Mouse (Mus musculus) limb, embryonic 15.5 days (tissue): ENCODE results near the gene Rrad. TPM values are rescaled to one million over a fixed set of nuclear protein-coding genes. Genes with fewer than 3 reads are reported as not detected.
A peak's percentile ranks its signal among the peaks of the same experiment; 100 is the strongest.

ENCODE experiments used
- ATAC-seq: fragments of 200-750 bp; cut with Nextera tagmentation; 2 replicates; pipeline ENCODE4 v1.8.0; 2017; ENCODE audit warnings: low read depth, moderate TSS enrichment; ENCODE audit not compliant: insufficient number of reproducible peaks, low FRiP score, low TSS enrichment
- H3K27ac ChIP-seq: fragments of 300-500 bp; sonication (generic); 2 replicates; pipeline ENCODE4 v1.5.1; 2015; ENCODE audit warnings: moderate library complexity, mild to moderate bottlenecking, inconsistent platforms
- H3K27me3 ChIP-seq: fragments of 300-500 bp; sonication (generic); 2 replicates; pipeline ENCODE4 v1.6.1; 2015; ENCODE audit warnings: inconsistent platforms
- H3K36me3 ChIP-seq: fragments of 300-500 bp; sonication (generic); 2 replicates; pipeline ENCODE4 v1.6.1; 2015; ENCODE audit warnings: inconsistent platforms
- H3K4me1 ChIP-seq: fragments of 300-500 bp; sonication (generic); 2 replicates; pipeline ENCODE4 v1.6.1; 2015; ENCODE audit warnings: inconsistent platforms
- H3K4me2 ChIP-seq: fragments of 300-500 bp; sonication (generic); 2 replicates; pipeline ENCODE4 v1.6.1; 2015; ENCODE audit warnings: mild to moderate bottlenecking, inconsistent platforms
- H3K4me3 ChIP-seq: fragments of 300-500 bp; sonication (generic); 2 replicates; pipeline ENCODE4 v1.5.1; 2015; ENCODE audit warnings: mild to moderate bottlenecking, inconsistent platforms
- H3K9ac ChIP-seq: fragments of 300-500 bp; sonication (generic); 2 replicates; pipeline ENCODE4 v1.6.1; 2015; ENCODE audit warnings: inconsistent platforms
- H3K9me3 ChIP-seq: fragments of 300-500 bp; sonication (generic); 2 replicates; pipeline ENCODE4 v1.6.1; 2016; ENCODE audit warnings: inconsistent platforms
- whole genome bisulfite sequencing: fragments of 180-500 bp; shearing (Covaris S2); methylation state at CpG from one replicate; pipeline ENCODE4 v1.1.7; 2015; 5-methylcytosine and 5-hydroxymethylcytosine counted together
- polyA plus RNA-seq: library from polyadenylated mRNA; unstranded; fragments of >200 nt; fragmentation: Nextera tagmentation; extraction: Ambion mirVana; gene quantifications from 2 replicates; pipeline ENCODE4 v1.2.1, GENCODE M21; 2015

The Rrad gene
- polyA plus RNA-seq, 1 experiment from 2014 or later, result 25.9 TPM

DNA sequence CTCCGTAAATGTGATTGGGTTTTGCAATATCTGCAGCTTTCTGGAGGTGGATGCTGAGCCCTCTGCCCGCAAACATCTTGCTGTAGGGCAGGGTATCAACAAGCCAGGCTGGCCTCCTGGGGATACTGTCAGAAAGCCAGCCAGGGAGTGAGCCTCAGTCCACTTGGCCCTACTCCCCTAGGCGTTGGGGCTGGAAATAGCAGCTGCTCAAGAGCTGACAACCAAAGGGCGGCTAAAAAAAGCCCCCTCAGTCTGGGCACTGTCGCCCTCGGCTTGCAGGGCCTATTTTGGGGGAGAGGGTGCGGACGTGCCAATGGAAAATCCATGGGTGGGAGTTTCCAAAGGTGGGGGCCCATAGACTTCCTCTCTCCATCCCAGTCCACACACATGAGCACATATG lies 21.9 kb downstream of the Rrad start:
- ATAC-seq, result peak; percentile 21; the same call in 1 of the 2 replicates
- Histone ChIP-seq H3K27ac (no peak overlapping the region), H3K36me3 (no peaks in the 10 kb centered on the region), H3K4me1 (peaks cover 14% of the 10 kb centered on the region; the same call in 1 of the 2 replicates), H3K4me2 (no peak overlapping the region), H3K9me3 (no peaks in the 10 kb centered on the region), H3K4me3 (no peak overlapping the region), H3K27me3 (no peaks in the 10 kb centered on the region), H3K9ac (no peak overlapping the region)
- WGBS, result 66% methylated on average over 8 of the region's 8 CpGs

DNA sequence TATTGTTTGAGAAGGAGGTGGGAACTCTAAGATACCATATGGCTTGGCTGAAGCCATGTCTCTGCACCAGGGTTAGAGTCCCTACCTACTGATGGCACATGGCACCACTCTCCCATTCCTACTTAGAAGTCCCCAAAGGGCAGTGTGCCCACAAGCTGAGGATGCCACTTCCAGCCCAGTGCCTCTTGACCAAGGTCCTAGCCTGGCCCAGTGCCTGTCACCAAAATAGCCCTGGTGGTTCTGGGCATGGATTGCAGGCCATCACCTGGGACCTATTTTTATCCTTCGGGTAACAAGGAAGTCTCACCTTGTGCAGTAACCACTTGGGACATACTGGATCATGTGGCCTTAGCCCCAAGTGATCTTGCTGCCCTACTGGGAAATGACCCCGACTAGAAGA lies 23.2 kb downstream of the Rrad start:
- Histone ChIP-seq H3K27me3 (no peaks in the 10 kb centered on the region), H3K9ac (no peak overlapping the region), H3K9me3 (no peaks in the 10 kb centered on the region), H3K4me2 (no peak overlapping the region), H3K36me3 (no peaks in the 10 kb centered on the region), H3K4me3 (no peak overlapping the region), H3K27ac (no peak overlapping the region), H3K4me1 (peaks cover 14% of the 10 kb centered on the region; the same call in 1 of the 2 replicates)
- no peak for ATAC-seq
- 73% methylated on average over 2 of the region's 2 CpGs for WGBS

DNA sequence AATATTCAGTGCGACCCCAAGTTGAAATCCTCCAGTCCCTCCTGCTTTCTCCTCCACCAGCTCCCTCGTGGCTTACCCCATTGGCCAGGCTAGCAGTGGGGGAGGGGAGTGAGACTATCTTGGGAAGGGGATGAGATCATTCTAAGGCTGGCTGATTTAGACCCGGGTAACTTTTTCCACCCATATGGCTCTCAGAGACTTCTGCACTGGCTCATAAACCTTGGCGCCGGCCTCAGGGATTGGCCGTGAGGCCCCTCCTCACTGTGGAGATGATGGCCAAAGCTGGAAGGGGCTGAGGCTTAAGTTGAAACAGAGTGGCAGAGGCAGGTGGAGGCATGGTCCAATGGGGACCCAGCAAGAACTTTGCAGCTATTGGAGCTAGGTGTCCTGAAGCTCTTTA lies 24.8 kb downstream of the Rrad start:
- no peak overlapping the region for H3K4me2 ChIP-seq
- ATAC-seq, result peak; percentile 53
- H3K9ac ChIP-seq, result no peak overlapping the region
- peaks cover 26% of the 10 kb centered on the region; the same call in 1 of the 2 replicates for H3K4me1 ChIP-seq
- H3K36me3 ChIP-seq, result no peaks in the 10 kb centered on the region
- 23% methylated on average over 6 of the region's 6 CpGs for WGBS
- no peak overlapping the region for H3K4me3 ChIP-seq
- H3K27ac ChIP-seq, result peak overlapping the region; percentile 74
- no peaks in the 10 kb centered on the region for H3K9me3 ChIP-seq
- H3K27me3 ChIP-seq, result peaks cover 2% of the 10 kb centered on the region; the same call in 1 of the 2 replicates

DNA sequence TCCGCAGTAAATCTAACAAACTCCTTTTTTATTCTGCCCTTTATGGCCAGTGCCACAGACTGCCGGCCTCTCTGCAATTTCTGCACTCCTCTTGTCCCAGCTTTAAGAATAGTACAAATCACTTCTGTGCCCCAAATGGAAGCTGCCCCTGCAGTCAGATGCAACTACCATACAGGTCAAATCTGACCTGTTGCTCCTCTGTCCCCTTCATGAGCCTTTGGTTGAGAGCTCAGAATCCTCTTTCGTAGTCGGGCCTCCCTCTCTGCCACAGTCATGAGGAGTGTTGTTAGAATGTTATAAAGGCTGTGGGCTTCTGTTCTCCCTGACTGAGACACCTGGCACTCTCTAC lies 27.9 kb downstream of the Rrad start:
- 62% methylated on average over 4 of the region's 4 CpGs for WGBS
- Histone ChIP-seq H3K27ac (no peak overlapping the region; the same call in 1 of the 2 replicates), H3K9me3 (no peaks in the 10 kb centered on the region), H3K4me2 (0 out of 2 replicates have a peak overlapping the region, but pooled peaks have one; percentile 12), H3K4me1 (peaks cover 28% of the 10 kb centered on the region; the same call in 1 of the 2 replicates), H3K27me3 (peaks cover 5% of the 10 kb centered on the region; the same call in 1 of the 2 replicates), H3K4me3 (no peak overlapping the region), H3K36me3 (no peaks in the 10 kb centered on the region), H3K9ac (no peak overlapping the region)
- no peak for ATAC-seq

DNA sequence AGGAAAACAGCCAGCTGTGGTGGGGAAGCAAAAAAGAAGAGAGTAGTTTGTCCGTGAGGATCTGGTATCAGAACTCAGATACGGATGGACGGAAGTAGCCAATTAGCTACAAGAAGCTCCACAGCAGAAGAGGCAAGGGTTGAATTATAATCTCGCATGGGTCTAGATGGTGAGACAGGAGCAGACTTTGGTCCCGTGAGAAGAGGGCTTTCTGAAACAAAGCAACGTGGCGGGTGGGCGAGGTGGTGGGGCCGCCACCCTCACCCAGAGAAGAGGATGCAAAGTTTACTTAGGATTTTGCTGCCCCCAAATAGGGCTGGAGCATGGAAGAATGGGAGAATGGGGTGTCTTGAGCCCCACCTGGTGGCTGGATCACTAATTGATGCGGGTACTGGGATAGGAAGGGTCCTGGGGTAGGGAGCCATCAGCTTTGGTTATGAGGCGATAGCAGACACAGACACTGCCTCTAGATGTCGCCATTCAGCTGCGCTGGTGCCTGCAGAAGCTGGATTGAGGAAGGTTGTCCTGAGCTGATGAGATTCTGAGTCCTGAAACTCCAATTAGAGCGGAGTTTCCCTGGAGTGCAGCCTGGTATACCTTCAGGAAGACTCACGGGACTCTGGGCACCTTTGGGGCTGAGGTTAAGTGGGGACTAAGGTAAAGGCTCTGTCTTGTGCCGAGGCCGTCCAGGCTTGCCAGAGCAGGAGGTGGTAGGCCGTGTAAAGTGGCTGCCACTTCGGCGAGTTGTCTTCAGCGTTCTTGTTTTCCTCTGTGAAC lies 28.5 kb downstream of the Rrad start:
- H3K9ac ChIP-seq, result no peak overlapping the region
- H3K9me3 ChIP-seq, result no peaks in the 10 kb centered on the region
- peak overlapping the region; percentile 30 for H3K4me3 ChIP-seq
- H3K27ac ChIP-seq, result no peak overlapping the region
- H3K36me3 ChIP-seq, result no peaks in the 10 kb centered on the region
- peak overlapping the region; percentile 47 for H3K4me2 ChIP-seq
- WGBS, result 17% methylated on average over 21 of the region's 21 CpGs
- peaks cover 5% of the 10 kb centered on the region; the same call in 1 of the 2 replicates for H3K27me3 ChIP-seq
- H3K4me1 ChIP-seq, result peaks cover 28% of the 10 kb centered on the region; the same call in 1 of the 2 replicates
- peak; percentile 83 for ATAC-seq

DNA sequence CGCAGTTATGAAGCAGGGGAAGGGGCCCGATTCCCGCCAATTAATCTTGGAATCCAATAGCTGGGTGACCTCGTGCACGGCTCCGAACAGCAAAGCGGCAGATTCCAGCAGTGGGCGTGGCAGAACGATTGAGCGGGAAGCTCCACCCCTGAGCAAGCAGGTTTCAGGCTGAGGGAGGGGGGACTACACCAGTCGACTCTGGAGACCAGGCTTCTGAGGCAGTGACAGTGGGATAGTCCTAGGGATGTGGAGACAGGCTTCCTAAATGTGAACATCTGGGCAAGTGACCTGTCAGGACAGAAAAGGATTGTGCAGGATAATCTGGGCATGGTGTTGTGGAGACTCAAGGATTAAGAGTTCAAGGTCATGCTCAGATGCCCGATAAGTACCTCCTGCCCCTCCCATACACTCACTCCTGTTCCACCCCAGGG lies 29.2 kb downstream of the Rrad start:
- no peak for ATAC-seq
- Histone ChIP-seq H3K27me3 (peaks cover 5% of the 10 kb centered on the region; the same call in 1 of the 2 replicates), H3K27ac (no peak overlapping the region), H3K36me3 (no peaks in the 10 kb centered on the region), H3K4me2 (peak overlapping the region; percentile 47), H3K4me1 (peaks cover 28% of the 10 kb centered on the region; the same call in 1 of the 2 replicates), H3K9ac (no peak overlapping the region), H3K9me3 (no peaks in the 10 kb centered on the region), H3K4me3 (peak overlapping the region; percentile 30)
- WGBS, result under 1% methylated on average over 12 of the region's 12 CpGs

DNA sequence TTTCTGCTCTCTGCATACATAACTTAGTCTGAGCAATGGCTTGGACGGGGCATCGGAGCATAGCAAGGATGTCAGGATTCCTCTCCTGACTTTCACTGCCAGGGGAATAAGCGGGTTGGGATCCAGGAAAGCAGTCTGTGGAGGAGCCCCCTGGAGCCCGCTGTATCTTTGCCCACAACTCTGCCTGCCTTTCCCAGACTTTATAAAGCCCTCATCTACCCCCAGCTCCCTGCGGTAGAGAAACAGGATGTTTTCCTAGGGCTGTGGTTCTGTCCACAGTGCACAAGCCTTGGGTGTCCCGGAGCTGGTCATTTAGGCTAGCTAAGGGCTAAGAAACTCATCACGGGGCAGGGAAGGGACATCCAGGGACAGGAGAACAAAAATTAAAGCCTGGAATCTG lies 29.7 kb downstream of the Rrad start:
- Histone ChIP-seq H3K36me3 (peaks cover under 1% of the 10 kb centered on the region; the same call in 1 of the 2 replicates), H3K9me3 (no peaks in the 10 kb centered on the region), H3K4me3 (peak overlapping the region; percentile 30; the same call in 1 of the 2 replicates), H3K4me2 (peak overlapping the region; percentile 47), H3K4me1 (peaks cover 24% of the 10 kb centered on the region; the same call in 1 of the 2 replicates), H3K27me3 (peaks cover 5% of the 10 kb centered on the region; the same call in 1 of the 2 replicates), H3K27ac (no peak overlapping the region), H3K9ac (no peak overlapping the region)
- no peak for ATAC-seq
- 34% methylated on average over 7 of the region's 7 CpGs for WGBS

DNA sequence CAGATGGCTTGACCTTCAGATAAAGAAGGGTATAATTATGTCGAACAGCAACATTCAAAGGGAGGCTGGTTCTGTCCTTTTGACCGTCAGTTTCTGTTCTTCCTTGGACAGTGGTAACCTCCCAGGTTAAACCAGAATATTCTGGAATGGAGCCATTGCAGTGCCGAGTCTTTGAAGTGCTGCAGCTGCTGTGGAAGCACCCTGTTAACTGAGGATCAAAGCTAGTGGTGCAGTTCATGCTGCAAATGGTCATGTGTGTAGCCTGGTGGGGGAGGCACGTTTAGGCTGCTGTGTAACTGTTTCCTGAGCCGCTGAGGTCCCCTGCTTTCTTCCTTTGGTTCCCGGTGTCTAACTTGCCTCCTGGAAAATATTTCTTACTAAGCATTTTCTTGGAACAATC lies 32.6 kb downstream of the Rrad start:
- Histone ChIP-seq H3K4me1 (peaks cover 14% of the 10 kb centered on the region; the same call in 1 of the 2 replicates), H3K27ac (no peak overlapping the region), H3K9me3 (no peaks in the 10 kb centered on the region), H3K4me2 (no peak overlapping the region), H3K36me3 (peaks cover 22% of the 10 kb centered on the region), H3K9ac (no peak overlapping the region), H3K4me3 (no peak overlapping the region), H3K27me3 (peaks cover 5% of the 10 kb centered on the region; the same call in 1 of the 2 replicates)
- WGBS, result 32% methylated on average over 6 of the region's 6 CpGs
- no peak for ATAC-seq

DNA sequence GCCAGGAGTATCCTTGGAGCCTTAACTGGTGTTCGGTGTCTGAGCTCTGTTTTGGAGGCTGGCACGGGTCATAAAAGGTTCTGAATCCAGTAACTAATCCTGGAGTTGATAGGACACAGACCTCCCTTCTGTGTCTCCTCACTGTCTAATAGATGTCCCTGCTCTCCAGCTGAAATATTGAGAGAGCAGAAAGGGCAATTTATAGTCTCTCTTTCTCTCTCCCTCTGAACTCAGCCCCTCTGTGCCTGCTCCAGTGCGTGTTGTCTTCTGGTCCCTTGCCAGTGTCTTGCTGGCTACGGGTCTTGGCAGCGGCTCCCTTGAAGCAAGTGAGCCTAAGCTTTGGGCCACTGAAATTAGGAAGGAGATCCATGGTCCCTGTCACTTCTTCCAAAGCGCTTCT lies 33.5 kb downstream of the Rrad start:
- 66% methylated on average over 6 of the region's 6 CpGs for WGBS
- Histone ChIP-seq H3K27ac (no peak overlapping the region), H3K4me2 (no peak overlapping the region), H3K4me3 (no peak overlapping the region), H3K4me1 (peaks cover 14% of the 10 kb centered on the region; the same call in 1 of the 2 replicates), H3K9ac (no peak overlapping the region), H3K27me3 (peaks cover 5% of the 10 kb centered on the region; the same call in 1 of the 2 replicates), H3K9me3 (no peaks in the 10 kb centered on the region), H3K36me3 (peaks cover 24% of the 10 kb centered on the region)
- no peak for ATAC-seq

DNA sequence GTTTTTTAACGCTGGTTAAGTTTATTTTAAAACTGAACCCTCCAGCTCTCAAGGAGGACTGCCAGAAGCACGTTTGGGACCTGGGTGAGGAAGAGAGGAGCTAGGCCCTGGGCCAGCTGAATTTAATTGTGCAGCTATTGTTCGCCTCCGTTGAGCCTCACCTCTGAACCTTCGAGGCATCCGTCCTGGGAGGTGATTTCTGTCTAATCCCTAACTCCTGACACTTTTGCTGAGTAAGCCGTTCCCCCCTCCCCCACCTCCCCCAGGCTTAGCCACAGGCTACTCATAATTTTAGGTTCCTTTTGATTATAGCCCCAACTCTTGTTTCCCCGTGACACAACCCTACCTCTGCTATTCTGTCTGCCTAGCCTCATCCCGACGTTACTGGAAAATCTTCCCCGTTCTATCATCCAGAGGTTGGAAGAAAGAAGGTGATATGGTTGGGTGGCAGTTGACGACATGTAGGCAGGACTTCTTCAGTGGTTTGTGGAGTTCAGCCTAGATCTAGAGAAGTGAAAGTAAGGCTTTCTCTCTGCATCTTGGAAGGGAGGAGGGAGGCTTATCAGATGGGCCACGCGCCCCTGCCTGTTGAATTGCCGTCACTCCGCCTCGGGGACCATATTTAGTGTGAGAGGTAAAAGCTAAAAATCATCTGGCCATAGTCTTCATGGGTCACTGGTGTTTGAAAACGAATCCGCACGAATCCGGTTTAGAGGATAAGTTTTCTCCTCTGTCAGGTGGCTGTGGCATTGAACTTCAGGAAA lies 35.2 kb downstream of the Rrad start:
- no peak overlapping the region for H3K9ac ChIP-seq
- no peak for ATAC-seq
- peaks cover 24% of the 10 kb centered on the region for H3K36me3 ChIP-seq
- no peaks in the 10 kb centered on the region for H3K27me3 ChIP-seq
- H3K9me3 ChIP-seq, result no peaks in the 10 kb centered on the region
- peaks cover 9% of the 10 kb centered on the region for H3K4me1 ChIP-seq
- H3K4me3 ChIP-seq, result no peak overlapping the region
- 78% methylated on average over 21 of the region's 21 CpGs for WGBS
- no peak overlapping the region for H3K4me2 ChIP-seq
- no peak overlapping the region for H3K27ac ChIP-seq

DNA sequence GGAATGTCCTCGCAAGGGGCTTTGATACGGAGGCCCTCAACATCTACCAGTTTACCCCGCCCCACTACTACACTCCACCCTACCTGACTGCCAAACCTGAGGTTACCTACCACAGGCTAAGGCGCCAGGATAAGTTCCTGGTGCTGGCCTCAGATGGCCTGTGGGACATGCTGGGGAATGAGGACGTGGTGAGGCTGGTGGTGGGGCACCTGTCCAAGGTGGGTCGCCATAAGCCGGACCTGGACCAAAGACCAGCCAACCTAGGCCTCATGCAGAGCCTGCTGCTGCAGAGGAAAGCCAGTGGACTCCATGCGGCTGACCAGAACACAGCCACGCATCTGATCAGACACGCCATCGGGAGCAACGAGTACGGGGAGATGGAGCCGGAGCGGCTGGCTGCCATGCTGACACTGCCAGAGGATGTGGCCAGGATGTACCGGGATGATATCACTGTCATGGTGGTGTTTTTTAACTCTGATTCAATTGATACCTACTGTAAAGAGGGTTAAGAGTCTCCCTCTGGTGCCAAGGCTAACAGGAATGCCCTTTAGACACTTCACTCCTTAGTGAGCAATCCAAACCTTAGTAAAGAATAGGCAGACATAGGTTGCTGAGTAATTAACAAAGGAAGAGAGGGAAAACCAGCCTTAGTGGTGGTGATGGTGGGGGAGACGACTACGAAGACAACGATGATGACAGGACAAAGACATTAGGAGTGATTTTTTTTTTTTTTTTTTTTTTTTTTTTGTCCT lies 36.3 kb downstream of the Rrad start:
- no peak overlapping the region for H3K4me2 ChIP-seq
- H3K27me3 ChIP-seq, result no peaks in the 10 kb centered on the region
- ATAC-seq, result no peak
- H3K27ac ChIP-seq, result no peak overlapping the region
- H3K9me3 ChIP-seq, result no peaks in the 10 kb centered on the region
- H3K4me3 ChIP-seq, result no peak overlapping the region
- peaks cover 24% of the 10 kb centered on the region for H3K36me3 ChIP-seq
- 96% methylated on average over 19 of the region's 19 CpGs for WGBS
- no peak overlapping the region for H3K9ac ChIP-seq
- H3K4me1 ChIP-seq, result peaks cover 13% of the 10 kb centered on the region
